Mouse (Mus musculus): ENCODE results near the gene Plscr2.

DNA sequence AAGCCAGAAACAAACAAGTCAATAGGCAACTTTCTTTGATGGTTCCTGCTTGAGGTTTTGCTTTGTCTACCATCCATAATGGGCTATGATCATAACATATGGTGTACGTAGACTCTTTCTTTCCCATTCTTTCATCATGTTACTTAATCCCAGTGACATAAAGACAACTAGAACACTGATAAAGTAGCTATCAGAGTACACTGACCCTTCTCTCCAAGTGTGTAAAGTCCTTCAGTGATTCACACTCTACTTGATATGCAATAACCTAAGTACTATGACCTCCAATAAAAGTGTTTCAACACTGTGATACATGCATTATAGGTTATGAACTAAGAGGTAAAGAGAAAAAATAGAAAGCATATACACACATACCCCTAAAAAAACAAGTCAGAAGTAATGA is 61.7 kb downstream of the Plscr2 start:
- no peak for TF ChIP-seq CTCF (IDR thresholded peaks at IDR 0.05; ENCODE audit: low read depth, low read length)
- TF ChIP-seq POLR2A (IDR thresholded peaks at IDR 0.05; ENCODE audit: extremely low read depth, insufficient read depth, low read length) = no peak

Data from liver, adult 2 months (tissue).